Mouse (Mus musculus): ENCODE results near the gene Atxn7.
"Not testable (repeated sequence)": the region's sequence is repeated elsewhere in the genome, so short reads cannot be mapped to it uniquely, and the experiment has no call there.

Gene Atxn7

GRCm38 (mm10) chr14:13961401-13962112 is at the start of gene Atxn7, which contains the start of gene Thoc7:
Gene Atxn7, plus strand, starts transcription at chr14:13961440.
Gene Thoc7, minus strand, starts transcription at chr14:13961852.
- in situ Hi-C loops (cut with MboI, MseI), result loop anchor here (10.0 kb wide), 1 partner anchor 383 kb away; the partner anchor contains the start of gene Il3ra

GRCm38 (mm10) chr14:13914387-13915082 is 46.7 kb upstream of the Atxn7 start, which contains the start of gene Gm281:
Gene Gm281, minus strand, starts transcription at chr14:13914478.
- in situ Hi-C loops (cut with MboI, MseI), result loop anchor here (5.0 to 25.0 kb wide), 2 partner anchors 557 to 1627 kb away; partner anchors contain the start of genes 3830406C13Rik and Gm49355

- in situ Hi-C loops (cut with MboI, MseI), result loop anchor here (5.0 to 25.0 kb wide), 2 partner anchors 558 to 1628 kb away; partner anchors contain the start of genes 3830406C13Rik and Gm49355
Measured at GRCm38 (mm10) chr14:13915207-13915606, 46.0 kb upstream of the Atxn7 start.

- in situ Hi-C loops (cut with MboI, MseI), result loop anchor here (5.0 to 25.0 kb wide), 2 partner anchors 560 to 1630 kb away; partner anchors contain the start of genes 3830406C13Rik and Gm49355
Measured at GRCm38 (mm10) chr14:13917208-13917607, 44.0 kb upstream of the Atxn7 start.

- in situ Hi-C loops (cut with MboI, MseI), result loop anchor here (5.0 to 25.0 kb wide), 2 partner anchors 560 to 1630 kb away; partner anchors contain the start of genes 3830406C13Rik and Gm49355
Measured at GRCm38 (mm10) chr14:13917630-13918029, 43.6 kb upstream of the Atxn7 start.

- in situ Hi-C loops (cut with MboI, MseI), result no loop called here
Measured at GRCm38 (mm10) chr14:13933290-13934051, 27.8 kb upstream of the Atxn7 start.

- in situ Hi-C loops (cut with MboI, MseI), result no loop called here
Measured at GRCm38 (mm10) chr14:13934052-13934371, 27.2 kb upstream of the Atxn7 start.

- in situ Hi-C loops (cut with MboI, MseI), result no loop called here
Measured at GRCm38 (mm10) chr14:13944686-13945085, 16.6 kb upstream of the Atxn7 start.

- in situ Hi-C loops (cut with MboI, MseI), result no loop called here
Measured at GRCm38 (mm10) chr14:13948345-13948744, 12.9 kb upstream of the Atxn7 start.

- in situ Hi-C loops (cut with MboI, MseI), result no loop called here
Measured at GRCm38 (mm10) chr14:13950401-13950800, 10.8 kb upstream of the Atxn7 start.

- in situ Hi-C loops (cut with MboI, MseI), result not testable (repeated sequence)
Measured at GRCm38 (mm10) chr14:13952151-13952550, 9.1 kb upstream of the Atxn7 start.

GRCm38 (mm10) chr14:13960079-13960478 is 1.2 kb upstream of the Atxn7 start:
- in situ Hi-C loops (cut with MboI, MseI), result loop anchor here (10.0 kb wide), 1 partner anchor 385 kb away; the partner anchor contains the start of gene Il3ra

- in situ Hi-C loops (cut with MboI, MseI), result loop anchor here (10.0 kb wide), 1 partner anchor 384 kb away; the partner anchor contains the start of gene Il3ra
Measured at GRCm38 (mm10) chr14:13960482-13961325, 536 bp upstream of the Atxn7 start.

- in situ Hi-C loops (cut with MboI, MseI), result loop anchor here (10.0 kb wide), 1 partner anchor 382 kb away; the partner anchor contains the start of gene Il3ra
Measured at GRCm38 (mm10) chr14:13962476-13962875, 1.2 kb downstream of the Atxn7 start.

GRCm38 (mm10) chr14:13963527-13963926 is 2.3 kb downstream of the Atxn7 start:
- in situ Hi-C loops (cut with MboI, MseI), result loop anchor here (10.0 kb wide), 1 partner anchor 381 kb away; the partner anchor contains the start of gene Il3ra

- in situ Hi-C loops (cut with MboI, MseI), result loop anchor here (10.0 kb wide), 1 partner anchor 377 kb away; the partner anchor contains the start of gene Il3ra
Measured at GRCm38 (mm10) chr14:13967607-13968006, 6.4 kb downstream of the Atxn7 start.

- in situ Hi-C loops (cut with MboI, MseI), result loop anchor here (10.0 kb wide), 1 partner anchor 376 kb away; the partner anchor contains the start of gene Il3ra
Measured at GRCm38 (mm10) chr14:13968476-13968875, 7.2 kb downstream of the Atxn7 start.

GRCm38 (mm10) chr14:13970513-13970912 is 9.3 kb downstream of the Atxn7 start:
- in situ Hi-C loops (cut with MboI, MseI), result no loop called here

GRCm38 (mm10) chr14:13971644-13972234 is 10.5 kb downstream of the Atxn7 start:
- in situ Hi-C loops (cut with MboI, MseI), result no loop called here

GRCm38 (mm10) chr14:13977498-13977897 is 16.3 kb downstream of the Atxn7 start:
- in situ Hi-C loops (cut with MboI, MseI), result no loop called here

All from T-helper 1 cell (primary cell).